Mouse (Mus musculus) myocyte (in vitro differentiated cells): ENCODE data around the gene Ssx2ip.

Experiments used
- MAX ChIP-seq: IDR thresholded peaks from one replicate; pipeline ENCODE4 v1.6.1; 2011; ENCODE audit warnings: low read depth, mild to moderate bottlenecking, control low read depth
- MYOD1 ChIP-seq, 3 experiments: IDR thresholded peaks; one replicate each; pipeline ENCODE4 v1.6.1; 2011; ENCODE audit warnings: control low read depth in 2 of 3, low read depth in 2 of 3, mild to moderate bottlenecking in 2 of 3, moderate library complexity in 1 of 3; ENCODE audit not compliant: insufficient read length in 2 of 3, control insufficient read depth in 1 of 3
- MYOG ChIP-seq, 3 experiments: IDR thresholded peaks; one replicate each; pipeline ENCODE4 v1.6.1; 2011; ENCODE audit warnings: control low read depth in 2 of 3, low read depth in 2 of 3, mild to moderate bottlenecking in 2 of 3; ENCODE audit not compliant: insufficient read length in 2 of 3, control insufficient read depth in 1 of 3, insufficient read depth in 1 of 3
- POLR2A ChIP-seq: IDR thresholded peaks from one replicate; pipeline ENCODE4 v1.6.1; 2011; ENCODE audit warnings: low read depth, mild to moderate bottlenecking, control low read depth, moderate library complexity; ENCODE audit not compliant: insufficient read length
- POLR2AphosphoS2 ChIP-seq: IDR thresholded peaks from one replicate; pipeline ENCODE4 v1.6.1; 2011; ENCODE audit warnings: low read depth, control low read depth; ENCODE audit not compliant: insufficient read length

DNA sequence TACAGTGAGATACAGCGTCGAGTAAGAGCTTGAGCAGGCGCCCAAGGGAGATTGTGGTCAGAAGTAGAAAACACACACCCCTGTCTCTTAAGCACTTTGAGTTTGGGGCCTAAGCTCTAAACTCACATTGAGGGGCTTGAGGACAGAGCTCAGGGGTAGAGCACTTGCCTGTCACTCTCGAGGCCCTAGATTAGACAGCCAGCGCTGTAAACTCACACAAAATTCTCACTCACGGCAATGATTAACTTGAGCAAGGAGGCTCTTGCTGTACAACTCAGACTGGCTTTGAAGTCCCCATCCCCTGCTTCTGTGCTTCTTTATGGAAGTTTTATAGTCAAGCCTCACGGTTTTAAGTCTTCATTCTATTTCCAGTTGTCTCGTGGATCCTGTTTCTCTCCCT, 25.7 kb upstream of the Ssx2ip start:
- TF ChIP-seq MAX = no peak
- no peak for TF ChIP-seq POLR2A
- TF ChIP-seq POLR2AphosphoS2 = no peak
- no peak for TF ChIP-seq MYOD1 (IDR thresholded peaks at IDR 0.05; ENCODE audit: control insufficient read depth in 1 of 3, insufficient read length in 2 of 3, low read depth in 2 of 3)
- no peak for TF ChIP-seq MYOG (IDR thresholded peaks at IDR 0.05; ENCODE audit: control insufficient read depth in 1 of 3, insufficient read depth in 1 of 3, insufficient read length in 2 of 3, low read depth in 2 of 3)
